Mouse (Mus musculus) midbrain, embryonic 10.5 days (tissue): ENCODE measurements around the gene H2-T3. TPM values are rescaled to one million over a fixed set of nuclear protein-coding genes. Genes with fewer than 3 reads are reported as not detected.
A peak's percentile ranks its signal among the peaks of the same experiment; 100 is the strongest.
"Not testable (repeated sequence)": the region's sequence is repeated elsewhere in the genome, so short reads cannot be mapped to it uniquely, and the experiment has no call there.

Source experiments
- DNase-seq: peaks from one replicate; pipeline ENCODE4 v3.0.0-alpha.2; 2017; ENCODE audit warnings: low spot score
- H3K27ac ChIP-seq: fragments of 300-500 bp; sonication (generic); replicated peaks from 2 replicates; pipeline ENCODE4 v1.5.1; 2016; ENCODE audit warnings: mild to moderate bottlenecking
- H3K27me3 ChIP-seq: fragments of 300-500 bp; sonication (generic); 2 replicates; pipeline ENCODE4 v1.6.1; 2016; ENCODE audit warnings: low read depth, mild to moderate bottlenecking; ENCODE audit not compliant: poor library complexity, severe bottlenecking
- H3K36me3 ChIP-seq: fragments of 300-500 bp; sonication (generic); 2 replicates; pipeline ENCODE4 v1.6.1; 2016; ENCODE audit warnings: mild to moderate bottlenecking, moderate library complexity
- H3K4me1 ChIP-seq: fragments of 300-500 bp; sonication (generic); 2 replicates; pipeline ENCODE4 v1.6.1; 2016
- H3K4me3 ChIP-seq: fragments of 300-500 bp; sonication (generic); 2 replicates; pipeline ENCODE4 v1.5.1; 2016; ENCODE audit warnings: mild to moderate bottlenecking, moderate library complexity
- H3K9me3 ChIP-seq: fragments of 300-500 bp; sonication (generic); replicated peaks from 2 replicates; pipeline ENCODE4 v1.6.1; 2016; ENCODE audit warnings: mild to moderate bottlenecking
- WGBS: fragments of 180-500 bp; shearing (Covaris S2); methylation state at CpG from one replicate; pipeline ENCODE4 v1.1.7; 2016; 5-methylcytosine and 5-hydroxymethylcytosine counted together
- polyA plus RNA-seq: library from polyadenylated mRNA; unstranded; fragments of >200 nt; fragmentation: Nextera tagmentation; extraction: Ambion mirVana; gene quantifications from 2 replicates; pipeline ENCODE4 v1.2.1, GENCODE M21; 2016

Gene H2-T3
- polyA plus RNA-seq, 1 experiment from 2014 or later = not detected

DNA sequence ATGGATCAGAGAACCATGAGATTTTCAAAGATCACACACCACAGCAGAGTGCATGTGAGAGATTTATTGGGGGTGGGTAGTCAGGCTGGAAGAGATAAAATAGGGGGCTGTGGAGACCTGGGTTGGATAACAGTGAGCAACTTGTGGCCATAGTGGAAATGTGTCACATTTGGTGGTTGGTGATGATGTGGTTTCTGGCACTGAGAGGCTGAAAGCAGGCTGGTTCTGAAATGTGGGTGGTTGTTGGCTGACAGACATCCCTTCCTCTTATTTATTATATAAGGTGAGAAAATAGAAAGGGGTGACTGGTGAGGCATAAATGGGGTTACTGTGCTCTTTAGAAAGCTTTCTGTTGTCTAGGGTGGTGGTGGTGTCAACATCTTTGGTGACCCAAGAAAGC, 20.3 kb downstream of the H2-T3 start:
- Histone ChIP-seq H3K27ac (no peak overlapping the region), H3K36me3 (no peaks in the 10 kb centered on the region), H3K4me3 (no peak overlapping the region), H3K4me1 (peaks cover 10% of the 10 kb centered on the region), H3K27me3 (peaks cover 65% of the 10 kb centered on the region), H3K9me3 (peaks cover 4% of the 10 kb centered on the region; the same call in 1 of the 2 replicates)
- DNase-seq = no peak

DNA sequence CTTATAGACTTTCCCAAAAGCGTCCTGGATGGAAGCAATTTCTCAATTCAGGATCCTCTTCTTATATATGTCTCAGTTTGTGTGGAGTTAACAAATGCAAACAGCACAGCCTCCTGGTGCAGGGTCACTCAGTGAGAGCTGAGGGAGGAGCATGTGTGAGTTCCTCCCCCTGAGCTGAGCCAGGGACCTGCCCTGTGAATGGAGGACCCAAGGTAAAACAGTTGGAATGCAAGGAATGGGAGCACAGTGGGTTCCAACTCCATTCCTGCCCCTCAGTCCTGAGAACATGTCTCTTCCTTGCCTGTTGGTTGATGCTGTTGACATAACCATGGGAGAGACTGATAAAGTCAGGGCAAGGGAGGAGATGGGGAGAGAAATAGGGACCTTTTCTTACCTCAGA, 21.0 kb downstream of the H2-T3 start:
- not testable (repeated sequence) for H3K4me3 ChIP-seq, H3K4me1 ChIP-seq, DNase-seq, H3K9me3 ChIP-seq, H3K27ac ChIP-seq, H3K36me3 ChIP-seq
- 38% methylated on average over 1 of the region's 1 CpGs for WGBS
- peaks cover 71% of the 10 kb centered on the region for H3K27me3 ChIP-seq

DNA sequence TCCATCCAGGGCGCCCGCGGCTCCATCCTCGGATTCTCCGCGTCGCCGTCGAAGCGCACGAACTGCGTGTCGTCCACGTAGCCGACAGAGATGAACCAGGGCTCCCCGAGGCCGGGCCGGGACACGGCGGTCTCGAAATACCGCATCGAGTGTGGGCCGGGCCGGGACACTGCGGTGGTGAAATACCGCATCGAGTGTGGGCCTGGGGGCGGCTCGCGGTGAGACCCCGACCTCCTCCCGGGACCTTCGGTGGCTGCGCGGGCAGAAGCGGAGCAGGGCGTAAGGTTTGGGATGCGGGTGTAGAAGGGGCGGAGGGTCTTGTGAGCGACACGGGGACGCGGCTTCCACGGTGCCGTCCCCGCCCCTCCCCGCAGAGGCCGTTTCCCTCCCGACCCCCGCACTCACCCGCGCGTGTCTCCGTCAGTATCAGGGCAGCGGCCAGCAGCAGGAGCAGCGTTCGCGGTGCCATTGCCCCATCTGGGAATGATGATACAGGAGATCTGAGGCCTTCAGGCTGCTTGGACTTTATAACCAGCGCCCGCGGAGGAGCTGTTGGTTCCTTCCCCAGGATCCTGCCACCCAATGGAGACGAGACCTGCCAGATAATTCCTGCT, 21.9 kb downstream of the H2-T3 start, which contains the start of gene Gm8909:
Gene Gm8909 (minus strand): TSS at position 499 of the 614 bp plus-strand sequence.
- H3K4me3 ChIP-seq = peak within 1 kb of the TSS; percentile 37
- peak; percentile 30 for DNase-seq
- peaks cover 10% of the 10 kb centered on the region for H3K4me1 ChIP-seq
- H3K36me3 ChIP-seq = no peaks in the 10 kb centered on the region
- peaks cover 81% of the 10 kb centered on the region for H3K27me3 ChIP-seq
- 1% methylated on average over 63 of the region's 63 CpGs for WGBS
- H3K9me3 ChIP-seq = peaks cover 4% of the 10 kb centered on the region; the same call in 1 of the 2 replicates
- no peak within 1 kb of the TSS for H3K27ac ChIP-seq

DNA sequence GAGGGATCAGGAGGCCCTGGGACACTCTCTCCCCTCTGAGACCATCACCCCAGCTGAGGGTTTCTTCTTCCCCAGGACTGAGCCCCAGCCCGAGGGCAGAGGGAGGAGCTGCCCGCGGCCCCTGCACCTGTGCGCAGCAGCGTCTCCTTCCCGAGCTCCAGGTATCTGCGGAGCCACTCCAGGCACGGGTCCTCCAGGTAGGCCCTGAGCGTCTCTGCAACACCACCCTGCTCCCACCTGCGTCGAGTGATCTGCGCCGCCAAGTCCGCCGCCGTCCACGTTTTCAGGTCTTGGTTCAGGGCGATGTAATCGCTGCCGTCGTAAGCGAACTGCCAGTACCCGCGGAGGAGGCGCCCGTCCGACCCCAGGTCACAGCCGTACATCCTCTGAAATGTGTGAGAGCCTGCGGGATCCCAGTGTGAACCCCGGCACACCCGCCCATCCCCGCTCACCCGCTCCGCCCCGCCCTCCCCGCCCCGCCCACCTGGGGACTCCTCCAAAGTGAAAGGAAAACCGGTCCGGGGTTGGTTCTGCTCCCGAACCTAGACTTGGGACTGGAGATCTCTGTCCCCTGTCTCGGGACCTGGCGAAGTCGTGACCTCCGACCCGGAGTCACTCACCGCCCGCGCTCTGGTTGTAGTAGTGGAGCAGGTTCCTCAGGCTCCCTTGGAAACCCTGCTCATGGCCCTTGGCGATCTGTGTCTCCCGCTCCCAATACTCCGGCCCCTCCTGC, 22.6 kb downstream of the H2-T3 start:
- no peak overlapping the region for H3K27ac ChIP-seq
- peaks cover 4% of the 10 kb centered on the region; the same call in 1 of the 2 replicates for H3K9me3 ChIP-seq
- H3K4me3 ChIP-seq = peak overlapping the region; percentile 37
- peak; percentile 28 for DNase-seq
- no peaks in the 10 kb centered on the region for H3K36me3 ChIP-seq
- H3K27me3 ChIP-seq = peaks cover 88% of the 10 kb centered on the region
- peaks cover 10% of the 10 kb centered on the region for H3K4me1 ChIP-seq
- WGBS = 1% methylated on average over 51 of the region's 51 CpGs

DNA sequence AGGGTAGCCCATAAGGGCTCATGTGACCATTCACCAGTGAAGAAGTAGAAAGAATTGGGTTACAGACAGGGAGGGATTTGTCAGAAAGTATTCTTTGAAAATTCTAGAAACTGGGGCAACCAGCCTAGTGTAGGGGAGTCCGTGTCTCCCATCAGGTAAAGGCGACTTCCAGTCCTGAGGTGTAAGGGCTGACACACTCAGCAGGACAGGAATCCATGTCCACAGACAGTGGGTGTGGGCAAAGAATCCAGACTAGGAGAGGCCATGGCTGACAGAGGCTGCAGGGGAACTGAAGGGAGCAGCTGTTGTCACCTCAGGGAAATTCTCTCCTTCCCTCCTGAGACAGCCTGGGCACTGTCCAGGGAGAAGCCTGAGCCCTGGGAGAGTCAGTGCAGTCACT, 23.2 kb downstream of the H2-T3 start:
- H3K4me1 ChIP-seq, H3K27ac ChIP-seq, H3K9me3 ChIP-seq, DNase-seq, H3K36me3 ChIP-seq, H3K4me3 ChIP-seq: not testable (repeated sequence)
- 16% methylated on average over 2 of the region's 2 CpGs for WGBS
- peaks cover 93% of the 10 kb centered on the region for H3K27me3 ChIP-seq

DNA sequence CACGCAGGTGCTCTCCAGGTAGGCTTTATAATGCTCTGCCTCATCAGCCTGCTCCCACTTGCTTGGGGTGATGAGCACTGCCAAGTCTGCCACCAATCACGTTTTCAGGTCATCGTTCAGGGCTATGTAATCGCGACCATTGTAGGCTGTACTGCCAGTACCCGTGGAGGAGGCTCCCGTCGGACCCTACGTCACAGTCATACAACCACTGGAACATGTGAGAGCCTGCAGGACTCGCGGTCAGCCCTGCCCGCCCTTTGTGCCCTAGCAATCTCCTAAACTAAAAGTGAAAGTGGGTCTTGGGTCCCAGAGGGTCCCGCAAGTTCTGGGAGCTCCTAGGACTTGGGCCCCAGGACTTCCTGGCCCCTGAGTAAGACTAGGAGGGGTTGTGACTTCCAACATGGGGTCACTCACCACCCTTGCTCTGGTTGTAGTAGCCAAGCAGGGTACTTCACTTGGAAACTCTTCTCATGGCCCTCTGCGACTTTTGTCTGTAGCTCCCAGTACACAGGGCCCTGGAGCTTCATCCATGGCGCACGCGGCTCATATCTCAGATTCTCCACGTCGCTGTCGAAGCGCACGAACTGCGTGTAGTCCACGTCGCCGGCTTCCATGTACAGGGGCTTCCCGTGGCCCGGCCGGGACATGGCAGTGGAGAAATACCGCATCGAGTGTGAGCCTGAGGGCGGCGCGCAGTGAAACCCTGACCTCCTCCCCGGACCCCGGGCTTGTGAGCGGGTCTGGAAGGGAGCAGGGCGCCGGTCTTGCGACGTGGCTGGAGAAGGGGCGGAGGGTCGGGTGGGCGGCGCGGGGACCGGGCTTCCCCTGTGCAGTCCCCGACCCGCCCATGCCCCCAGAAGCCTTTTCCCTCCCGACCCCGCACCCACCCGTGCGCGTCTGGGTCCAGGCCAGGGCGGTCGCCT, 28.7 kb downstream of the H2-T3 start:
- 2% methylated on average over 56 of the region's 56 CpGs for WGBS

DNA sequence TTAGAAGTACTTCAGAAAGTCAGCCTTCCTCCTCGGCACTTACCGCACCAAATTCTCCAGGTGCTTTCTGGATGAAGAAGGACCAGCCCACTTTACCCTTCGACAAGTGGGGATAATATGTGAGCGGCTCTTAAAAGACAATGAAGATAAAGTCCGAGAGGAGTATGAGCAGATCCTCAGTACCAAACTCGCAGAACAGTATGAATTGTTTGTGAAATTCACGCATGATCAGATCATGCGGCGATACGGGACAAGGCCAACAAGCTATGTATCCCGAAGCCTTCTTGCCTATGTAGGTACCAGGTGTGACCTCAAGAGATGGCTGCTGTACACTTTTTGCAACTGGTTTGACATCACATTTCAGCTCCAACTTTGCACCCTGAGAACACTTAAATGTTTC, 31.8 kb downstream of the H2-T3 start:
- Histone ChIP-seq H3K4me1 (peaks cover 12% of the 10 kb centered on the region), H3K4me3 (peak overlapping the region; percentile 47; the same call in 1 of the 2 replicates), H3K27me3 (peaks cover 97% of the 10 kb centered on the region)
- 9% methylated on average over 11 of the region's 11 CpGs for WGBS
- H3K36me3 ChIP-seq, H3K27ac ChIP-seq, H3K9me3 ChIP-seq, DNase-seq: not testable (repeated sequence)

More for the DNA sequence above, 28.7 kb downstream of the H2-T3 start:
- H3K27me3 ChIP-seq = peaks cover 98% of the 10 kb centered on the region
- DNase-seq = peak; percentile 32
- no peaks in the 10 kb centered on the region for H3K36me3 ChIP-seq
- no peak overlapping the region for H3K27ac ChIP-seq
- H3K9me3 ChIP-seq = no peaks in the 10 kb centered on the region
- peaks cover 12% of the 10 kb centered on the region for H3K4me1 ChIP-seq
- H3K4me3 ChIP-seq = peak overlapping the region; percentile 33

DNA sequence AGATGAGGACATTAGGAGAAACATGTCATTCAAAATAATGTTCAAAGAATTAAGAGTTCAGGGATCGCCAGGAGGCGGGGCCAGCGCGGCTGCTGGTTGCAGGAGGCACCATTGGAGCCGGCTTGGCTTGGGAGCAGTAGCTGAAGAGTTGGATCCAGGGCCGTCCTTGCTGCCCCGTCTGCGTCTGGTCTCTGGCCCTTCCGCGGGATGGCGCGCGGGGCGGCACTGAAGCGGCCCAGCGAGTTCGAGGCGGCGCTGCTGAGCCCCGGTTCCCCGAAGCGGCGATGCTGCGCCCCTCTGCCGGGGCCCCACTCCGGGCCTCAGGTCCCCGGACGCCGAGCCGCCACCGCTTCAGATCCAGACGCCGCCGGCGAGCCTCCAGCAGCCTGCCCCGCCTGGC, 32.3 kb downstream of the H2-T3 start:
- WGBS = under 1% methylated on average over 36 of the region's 36 CpGs
- H3K9me3 ChIP-seq, H3K36me3 ChIP-seq, H3K27ac ChIP-seq: not testable (repeated sequence)
- Histone ChIP-seq H3K27me3 (peaks cover 97% of the 10 kb centered on the region), H3K4me3 (peak overlapping the region; percentile 47), H3K4me1 (peaks cover 12% of the 10 kb centered on the region)
- DNase-seq = peak; percentile 48

DNA sequence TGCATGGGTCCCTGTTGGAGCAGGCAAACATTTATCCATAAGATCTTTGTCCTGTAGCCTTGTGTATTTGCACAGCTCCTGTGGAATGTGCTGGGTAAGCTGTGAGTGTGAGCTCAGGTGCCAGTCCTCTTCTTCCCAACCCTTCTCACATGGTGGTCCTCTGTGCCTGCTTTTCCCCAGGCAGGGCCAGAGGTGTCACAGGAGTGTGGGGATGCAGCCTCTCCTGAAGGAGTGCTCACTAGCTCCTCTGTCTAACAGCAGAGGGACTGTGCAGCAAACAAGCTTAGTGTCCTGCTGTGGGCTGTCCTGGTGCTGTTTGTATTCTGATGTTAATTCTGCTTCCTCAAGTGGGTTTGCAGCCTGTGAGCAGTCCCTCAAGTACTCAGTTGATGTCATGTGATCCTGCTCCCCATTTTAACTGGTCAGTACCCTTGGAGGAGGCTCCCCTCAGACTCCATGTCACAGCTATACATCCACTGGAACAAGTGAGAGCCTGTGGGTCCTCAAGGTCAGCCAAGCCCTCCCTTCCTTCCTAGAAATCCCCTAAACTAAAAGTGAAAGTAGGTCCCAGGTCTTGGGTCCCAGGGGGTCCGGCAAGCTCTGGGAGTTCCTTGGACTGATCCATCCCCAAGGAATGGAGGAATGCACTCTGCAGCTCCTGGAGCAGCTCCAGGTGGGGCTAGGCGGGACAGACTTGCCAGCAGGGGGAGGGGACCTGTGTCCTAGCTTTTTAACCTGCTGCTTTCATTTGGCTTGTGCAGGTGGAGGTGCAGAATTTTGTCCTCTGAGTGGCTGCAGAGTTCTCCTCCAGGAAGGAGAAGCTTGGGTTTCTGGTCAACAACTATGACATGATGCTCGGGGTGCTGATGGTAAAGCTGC, 35.6 kb downstream of the H2-T3 start:
- no peak for DNase-seq
- Histone ChIP-seq H3K36me3 (no peaks in the 10 kb centered on the region), H3K4me3 (no peak overlapping the region), H3K4me1 (peaks cover 4% of the 10 kb centered on the region), H3K27ac (no peak overlapping the region), H3K9me3 (no peaks in the 10 kb centered on the region), H3K27me3 (peaks cover 82% of the 10 kb centered on the region)
- WGBS = 19% methylated on average over 3 of the region's 3 CpGs

DNA sequence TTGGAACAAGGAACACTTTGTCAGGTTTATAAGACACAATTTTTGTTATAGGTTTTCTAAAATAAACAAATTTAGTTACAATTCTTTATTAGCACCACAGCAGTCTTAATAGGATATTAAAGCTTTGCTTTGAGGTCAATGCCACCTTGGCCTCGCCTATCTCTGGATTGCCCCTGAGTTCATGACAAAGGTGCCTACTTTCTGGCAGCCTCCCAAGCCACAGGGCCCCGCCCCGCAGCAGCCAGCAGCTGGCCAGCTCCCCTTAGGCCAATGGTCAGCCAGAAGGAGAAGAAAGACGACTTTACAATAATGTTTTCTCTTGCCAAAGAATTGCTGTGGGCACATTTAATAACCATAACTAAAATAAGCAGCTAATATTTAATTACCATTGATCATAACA, 38.9 kb downstream of the H2-T3 start:
- H3K36me3 ChIP-seq, H3K27ac ChIP-seq, H3K9me3 ChIP-seq, H3K4me3 ChIP-seq, DNase-seq, H3K4me1 ChIP-seq: not testable (repeated sequence)
- WGBS = 57% methylated on average over 4 of the region's 4 CpGs
- H3K27me3 ChIP-seq = peaks cover 74% of the 10 kb centered on the region

DNA sequence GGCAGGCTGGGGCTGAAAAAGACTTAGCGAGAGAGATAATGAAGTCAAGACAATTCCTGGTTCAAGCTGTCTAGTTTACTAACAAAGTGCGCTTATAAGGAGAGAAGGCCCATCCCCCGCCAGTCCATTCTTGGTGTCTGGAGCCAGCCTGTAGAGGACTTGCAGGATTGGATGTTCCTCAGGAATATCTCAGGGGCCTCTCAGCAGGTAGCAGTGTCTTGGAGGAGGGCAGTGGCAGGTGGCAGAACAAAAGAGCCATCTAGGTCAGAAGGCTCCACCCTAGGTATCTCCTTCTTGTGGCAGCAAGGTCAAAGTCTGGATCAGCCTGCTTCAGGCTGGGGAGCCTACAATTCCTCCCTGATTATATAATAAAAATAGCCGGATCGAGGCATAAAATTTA, 41.6 kb downstream of the H2-T3 start:
- not testable (repeated sequence) for H3K9me3 ChIP-seq, H3K27ac ChIP-seq, H3K36me3 ChIP-seq, H3K4me1 ChIP-seq, H3K4me3 ChIP-seq, DNase-seq
- WGBS = 67% methylated on average over 5 of the region's 5 CpGs
- peaks cover 72% of the 10 kb centered on the region for H3K27me3 ChIP-seq

DNA sequence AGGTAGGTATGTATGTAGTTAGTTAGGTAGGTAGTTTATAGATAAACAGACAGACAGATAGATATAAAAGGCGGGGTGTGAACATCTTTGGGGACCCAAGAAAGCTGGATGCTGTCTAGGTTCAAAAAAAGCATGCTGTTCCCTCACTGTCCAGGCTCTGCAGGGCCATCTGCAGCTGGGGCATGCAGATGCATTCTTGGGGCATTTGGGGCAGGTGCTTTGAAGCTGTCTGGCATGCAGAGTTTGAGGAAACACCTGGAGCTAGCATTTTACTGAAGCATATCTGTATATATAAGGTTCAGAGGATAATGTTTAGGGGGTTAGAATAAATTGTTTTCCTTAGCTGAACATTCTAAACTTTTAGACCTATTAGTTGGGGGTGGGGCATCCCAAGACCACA, 43.1 kb downstream of the H2-T3 start:
- not testable (repeated sequence) for H3K4me1 ChIP-seq, H3K9me3 ChIP-seq, H3K27ac ChIP-seq, H3K36me3 ChIP-seq, DNase-seq, H3K4me3 ChIP-seq
- WGBS = 87% methylated on average over 1 of the region's 1 CpGs
- peaks cover 72% of the 10 kb centered on the region for H3K27me3 ChIP-seq
